Mouse (Mus musculus) forebrain, embryonic 15.5 days (tissue): ENCODE measurements around the gene Olfr800. TPM values are rescaled to one million over a fixed set of nuclear protein-coding genes. Genes with fewer than 3 reads are reported as not detected.

Experiments used
- polyA plus RNA-seq: library from polyadenylated mRNA; unstranded; fragments of >200 nt; fragmentation: Nextera tagmentation; extraction: Ambion mirVana; gene quantifications from 2 replicates; pipeline ENCODE4 v1.2.1, GENCODE M21; 2015

Gene Olfr800
- polyA plus RNA-seq, 1 experiment from 2014 or later, result not detected

Other genes starting within 250 kb of the Olfr800 start
- not detected in 2 replicates for gene Olfr786, start 230.4 kb upstream of the Olfr800 start, polyA plus RNA-seq
- not detected in 2 replicates for gene Olfr787, start 195.8 kb upstream of the Olfr800 start, polyA plus RNA-seq
- gene Olfr788, start 186.7 kb upstream of the Olfr800 start, polyA plus RNA-seq, result not detected in 2 replicates
- gene Olfr789, start 172.9 kb upstream of the Olfr800 start, polyA plus RNA-seq, result not detected in 2 replicates
- gene Olfr790, start 159.2 kb upstream of the Olfr800 start, polyA plus RNA-seq, result not detected in 2 replicates
- not detected in 2 replicates for gene Olfr791, start 135.9 kb upstream of the Olfr800 start, polyA plus RNA-seq
- not detected in 2 replicates for gene Olfr792, start 118.5 kb upstream of the Olfr800 start, polyA plus RNA-seq
- gene Olfr794, start 90.0 kb upstream of the Olfr800 start, polyA plus RNA-seq, result not detected in 2 replicates
- gene Olfr796, start 45.1 kb upstream of the Olfr800 start, polyA plus RNA-seq, result not detected in 2 replicates
- not detected in 2 replicates for gene Olfr798, start 29.8 kb upstream of the Olfr800 start, polyA plus RNA-seq
- gene Olfr799, start 20.2 kb upstream of the Olfr800 start, polyA plus RNA-seq, result not detected in 2 replicates
- gene Olfr801, start 16.2 kb downstream of the Olfr800 start, polyA plus RNA-seq, result not detected in 2 replicates
- gene Olfr802, start 30.5 kb downstream of the Olfr800 start, polyA plus RNA-seq, result 0.06 TPM in 1 of 2 replicates, not detected in the other
- not detected in 2 replicates for gene Olfr803, start 36.6 kb downstream of the Olfr800 start, polyA plus RNA-seq
- gene Olfr804, start 45.5 kb downstream of the Olfr800 start, polyA plus RNA-seq, result not detected in 2 replicates
- gene Olfr805, start 71.7 kb downstream of the Olfr800 start, polyA plus RNA-seq, result not detected in 2 replicates
- not detected in 2 replicates for gene Olfr806, start 84.2 kb downstream of the Olfr800 start, polyA plus RNA-seq
- gene Olfr807, start 100.1 kb downstream of the Olfr800 start, polyA plus RNA-seq, result not detected in 2 replicates
- gene Olfr808, start 107.8 kb downstream of the Olfr800 start, polyA plus RNA-seq, result not detected in 2 replicates
- gene Olfr809, start 116.9 kb downstream of the Olfr800 start, polyA plus RNA-seq, result not detected in 2 replicates
- gene Olfr810, start 137.2 kb downstream of the Olfr800 start, polyA plus RNA-seq, result not detected in 2 replicates
- gene Olfr811, start 146.7 kb downstream of the Olfr800 start, polyA plus RNA-seq, result not detected in 2 replicates
- not detected in 2 replicates for gene Olfr812, start 188.4 kb downstream of the Olfr800 start, polyA plus RNA-seq
- gene Olfr813, start 197.7 kb downstream of the Olfr800 start, polyA plus RNA-seq, result not detected in 2 replicates
- not detected in 2 replicates for gene Olfr814, start 222.2 kb downstream of the Olfr800 start, polyA plus RNA-seq
- not detected in 2 replicates for gene Olfr815, start 248.2 kb downstream of the Olfr800 start, polyA plus RNA-seq